Mouse (Mus musculus): ENCODE results near the gene Rela. TPM values are rescaled to one million over a fixed set of nuclear protein-coding genes. Genes with fewer than 3 reads are reported as not detected.

Rela gene
- polyA plus RNA-seq, 1 experiment from 2014 or later = 43.3 TPM

GRCm38 (mm10) chr19:5609547-5610404 is 27.5 kb upstream of the Rela start, which contains the start of gene Kat5:
Gene Kat5 (minus strand): TSS chr19:5610237.
- H3K27me3 ChIP-seq (replicated peaks) = no peaks in the 10 kb centered on the region
- ATAC-seq = peak; percentile 95
- peak within 1 kb of the TSS; percentile 92 for H3K27ac ChIP-seq
- WGBS = under 1% methylated on average over 55 of the region's 55 CpGs
- H3K4me3 ChIP-seq (replicated peaks) = peak within 1 kb of the TSS; percentile 62
- H3K4me1 ChIP-seq (replicated peaks) = peaks cover 9% of the 10 kb centered on the region; the same call in 1 of the 2 replicates
- H3K9ac ChIP-seq = peak within 1 kb of the TSS; percentile 79
- peaks cover 29% of the 10 kb centered on the region for H3K36me3 ChIP-seq
- H3K4me2 ChIP-seq (replicated peaks) = peak within 1 kb of the TSS; percentile 65
- no peaks in the 10 kb centered on the region for H3K9me3 ChIP-seq

DNA sequence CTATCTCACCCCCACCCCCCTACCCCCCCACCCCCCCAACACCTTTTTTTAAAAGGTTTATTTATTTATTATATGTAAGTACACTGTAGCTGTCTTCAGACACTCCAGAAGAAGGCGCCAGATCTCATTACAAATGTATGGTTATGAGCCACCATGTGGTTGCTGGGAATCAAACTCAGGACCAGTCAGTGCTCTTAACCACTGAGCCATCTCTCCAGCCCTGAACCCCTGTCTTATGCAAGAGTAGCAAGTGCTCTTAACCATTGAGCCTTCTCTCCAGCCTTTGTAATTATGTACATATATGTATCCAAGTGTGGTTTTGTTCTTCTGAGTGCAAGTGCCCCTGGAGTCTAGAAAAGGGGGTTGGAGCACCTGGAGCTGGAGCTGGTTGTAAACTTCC is 25.3 kb upstream of the Rela start:
- H3K4me2 ChIP-seq (replicated peaks) = no peak overlapping the region
- WGBS = 74% methylated on average over 1 of the region's 1 CpGs
- no peak overlapping the region for H3K27ac ChIP-seq
- H3K9ac ChIP-seq = no peak overlapping the region
- no peaks in the 10 kb centered on the region for H3K9me3 ChIP-seq
- ATAC-seq = no peak
- peaks cover 9% of the 10 kb centered on the region; the same call in 1 of the 2 replicates for H3K4me1 ChIP-seq (replicated peaks)
- no peaks in the 10 kb centered on the region for H3K27me3 ChIP-seq (replicated peaks)
- H3K4me3 ChIP-seq (replicated peaks) = no peak overlapping the region
- peaks cover 16% of the 10 kb centered on the region for H3K36me3 ChIP-seq

- Histone ChIP-seq H3K9ac (no peak overlapping the region), H3K4me2 (replicated peaks) (no peak overlapping the region), H3K27me3 (replicated peaks) (no peaks in the 10 kb centered on the region), H3K4me3 (replicated peaks) (no peak overlapping the region), H3K4me1 (replicated peaks) (peaks cover 9% of the 10 kb centered on the region; the same call in 1 of the 2 replicates), H3K36me3 (peaks cover 8% of the 10 kb centered on the region), H3K9me3 (no peaks in the 10 kb centered on the region), H3K27ac (no peak overlapping the region)
- WGBS = 70% methylated on average over 3 of the region's 3 CpGs
- no peak for ATAC-seq
Observed at GRCm38 (mm10) chr19:5612762-5613411, 24.4 kb upstream of the Rela start.

- Histone ChIP-seq H3K27me3 (replicated peaks) (no peaks in the 10 kb centered on the region), H3K4me1 (replicated peaks) (0 out of 2 replicates have a peak, but pooled peaks cover 2% of the 10 kb centered on the region), H3K9ac (no peak overlapping the region), H3K4me2 (replicated peaks) (no peak overlapping the region), H3K27ac (no peak overlapping the region), H3K36me3 (no peaks in the 10 kb centered on the region), H3K9me3 (no peaks in the 10 kb centered on the region), H3K4me3 (replicated peaks) (no peak overlapping the region)
- no peak for ATAC-seq
- WGBS = 62% methylated on average over 2 of the region's 2 CpGs
Observed at GRCm38 (mm10) chr19:5614953-5615352, 22.3 kb upstream of the Rela start.

DNA sequence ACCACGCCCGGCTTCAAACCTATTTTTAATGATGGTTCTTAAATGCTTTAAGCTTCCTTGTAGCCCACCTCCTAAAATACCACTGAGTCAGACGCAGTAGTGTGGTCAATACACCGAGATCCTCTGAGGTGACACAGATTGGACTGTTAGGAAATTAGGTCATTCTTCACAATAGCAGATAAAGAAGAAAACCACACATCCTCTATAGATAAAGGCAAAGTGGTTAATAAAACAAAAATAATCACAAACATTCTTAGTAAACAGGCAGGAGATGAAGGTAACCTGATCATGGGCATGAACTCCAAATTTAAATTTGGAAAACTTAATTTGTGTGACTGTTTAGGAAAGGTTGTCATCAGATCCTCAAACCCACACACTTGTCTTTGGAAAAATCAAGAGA is 17.3 kb upstream of the Rela start:
- no peaks in the 10 kb centered on the region for H3K36me3 ChIP-seq
- no peak overlapping the region for H3K4me2 ChIP-seq (replicated peaks)
- no peak overlapping the region for H3K27ac ChIP-seq
- H3K27me3 ChIP-seq (replicated peaks) = no peaks in the 10 kb centered on the region
- no peak overlapping the region for H3K9ac ChIP-seq
- WGBS = 85% methylated on average over 4 of the region's 4 CpGs
- no peaks in the 10 kb centered on the region for H3K9me3 ChIP-seq
- H3K4me3 ChIP-seq (replicated peaks) = no peak overlapping the region
- ATAC-seq = no peak
- no peaks in the 10 kb centered on the region for H3K4me1 ChIP-seq (replicated peaks)

- no peaks in the 10 kb centered on the region for H3K36me3 ChIP-seq
- 74% methylated on average over 5 of the region's 5 CpGs for WGBS
Observed at GRCm38 (mm10) chr19:5621884-5622283, 15.4 kb upstream of the Rela start.

GRCm38 (mm10) chr19:5625311-5625710 is 12.0 kb upstream of the Rela start:
- 84% methylated on average over 8 of the region's 8 CpGs for WGBS
- Histone ChIP-seq H3K9ac (no peak overlapping the region), H3K4me3 (replicated peaks) (no peak overlapping the region), H3K4me1 (replicated peaks) (no peaks in the 10 kb centered on the region), H3K4me2 (replicated peaks) (no peak overlapping the region), H3K27me3 (replicated peaks) (no peaks in the 10 kb centered on the region), H3K9me3 (no peaks in the 10 kb centered on the region), H3K36me3 (no peaks in the 10 kb centered on the region), H3K27ac (no peak overlapping the region)
- ATAC-seq = no peak

More at GRCm38 (mm10) chr19:5621884-5622283, 15.4 kb upstream of the Rela start:
- H3K4me1 ChIP-seq (replicated peaks) = no peaks in the 10 kb centered on the region
- H3K9me3 ChIP-seq = no peaks in the 10 kb centered on the region
- ATAC-seq = no peak
- H3K9ac ChIP-seq = no peak overlapping the region
- no peak overlapping the region for H3K4me2 ChIP-seq (replicated peaks)
- no peaks in the 10 kb centered on the region for H3K27me3 ChIP-seq (replicated peaks)
- H3K27ac ChIP-seq = no peak overlapping the region
- H3K4me3 ChIP-seq (replicated peaks) = no peak overlapping the region

- Histone ChIP-seq H3K9ac (no peak overlapping the region), H3K4me2 (replicated peaks) (no peak overlapping the region), H3K27ac (no peak overlapping the region), H3K9me3 (no peaks in the 10 kb centered on the region), H3K36me3 (no peaks in the 10 kb centered on the region), H3K27me3 (replicated peaks) (no peaks in the 10 kb centered on the region), H3K4me3 (replicated peaks) (no peak overlapping the region), H3K4me1 (replicated peaks) (no peaks in the 10 kb centered on the region)
- no peak for ATAC-seq
Observed at GRCm38 (mm10) chr19:5629907-5630306, 7.4 kb upstream of the Rela start.

DNA sequence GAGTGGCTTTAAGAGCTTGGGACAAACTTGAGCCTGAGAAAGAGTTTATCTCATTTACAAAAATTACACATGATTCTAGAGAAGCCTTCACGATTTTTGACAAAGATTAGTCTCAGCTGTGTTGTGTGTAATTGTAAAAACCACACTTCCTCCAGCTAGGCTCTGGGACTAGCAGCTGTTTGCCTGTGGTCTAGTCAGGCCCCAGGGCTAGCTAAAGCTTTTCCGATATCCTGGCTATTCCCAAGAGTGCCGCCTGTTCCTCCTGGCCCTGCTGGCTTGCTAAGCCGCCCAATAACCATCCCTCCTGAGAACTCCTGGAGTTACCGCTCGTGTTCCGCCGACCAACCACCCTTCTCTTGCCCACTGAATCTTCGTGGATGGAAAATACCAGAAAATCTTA is 5.2 kb upstream of the Rela start:
- ATAC-seq = no peak
- no peaks in the 10 kb centered on the region for H3K27me3 ChIP-seq (replicated peaks)
- H3K4me1 ChIP-seq (replicated peaks) = peaks cover 5% of the 10 kb centered on the region; the same call in 1 of the 2 replicates
- no peaks in the 10 kb centered on the region for H3K9me3 ChIP-seq
- WGBS = 78% methylated on average over 9 of the region's 9 CpGs
- no peak overlapping the region for H3K27ac ChIP-seq
- no peak overlapping the region for H3K4me3 ChIP-seq (replicated peaks)
- no peak overlapping the region for H3K9ac ChIP-seq
- H3K36me3 ChIP-seq = no peaks in the 10 kb centered on the region
- H3K4me2 ChIP-seq (replicated peaks) = no peak overlapping the region

DNA sequence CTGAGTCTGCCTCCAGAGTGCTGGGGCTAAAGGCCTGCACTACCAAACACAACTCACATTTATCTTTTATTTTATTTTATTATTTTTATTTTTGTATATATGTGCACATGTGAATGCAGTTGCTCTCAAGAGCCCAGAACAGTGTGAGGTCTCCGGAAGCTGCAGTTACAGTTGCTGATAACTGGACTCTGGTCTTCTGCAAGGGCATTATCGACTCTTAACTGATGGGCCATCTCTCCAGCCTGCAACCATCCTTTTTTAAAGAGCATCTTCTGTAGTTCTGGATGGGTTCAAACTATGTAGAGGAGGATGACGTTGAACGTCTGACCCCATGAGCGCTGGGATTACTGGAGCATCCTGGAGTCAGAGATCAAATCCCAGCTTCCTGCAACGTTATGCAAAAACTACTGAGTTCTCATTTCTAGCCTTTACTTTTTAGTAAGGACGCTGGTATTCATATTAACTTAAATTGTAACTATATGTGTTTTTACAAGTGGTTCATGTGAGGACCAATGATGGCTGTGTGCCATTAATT is 1.2 kb upstream of the Rela start:
- no peaks in the 10 kb centered on the region for H3K9me3 ChIP-seq
- no peaks in the 10 kb centered on the region for H3K27me3 ChIP-seq (replicated peaks)
- no peak overlapping the region for H3K4me3 ChIP-seq (replicated peaks)
- H3K9ac ChIP-seq = no peak overlapping the region
- peaks cover 17% of the 10 kb centered on the region for H3K36me3 ChIP-seq
- ATAC-seq = no peak
- peaks cover 19% of the 10 kb centered on the region for H3K4me1 ChIP-seq (replicated peaks)
- 77% methylated on average over 7 of the region's 7 CpGs for WGBS
- H3K4me2 ChIP-seq (replicated peaks) = peak overlapping the region; percentile 91; the same call in 1 of the 2 replicates
- H3K27ac ChIP-seq = no peak overlapping the region

- peak overlapping the region; percentile 91 for H3K4me2 ChIP-seq (replicated peaks)
- peaks cover 22% of the 10 kb centered on the region for H3K36me3 ChIP-seq
- H3K27ac ChIP-seq = peak overlapping the region; percentile 90
- H3K4me3 ChIP-seq (replicated peaks) = peak overlapping the region; percentile 87
- H3K27me3 ChIP-seq (replicated peaks) = no peaks in the 10 kb centered on the region
- no peaks in the 10 kb centered on the region for H3K9me3 ChIP-seq
- peak; percentile 11; the same call in 1 of the 2 replicates for ATAC-seq
- WGBS = 41% methylated on average over 12 of the region's 12 CpGs
- H3K4me1 ChIP-seq (replicated peaks) = peaks cover 19% of the 10 kb centered on the region
- H3K9ac ChIP-seq = peak overlapping the region; percentile 90
Observed at GRCm38 (mm10) chr19:5636571-5637041, 677 bp upstream of the Rela start.

GRCm38 (mm10) chr19:5638416-5639005 is 1.2 kb downstream of the Rela start:
- Histone ChIP-seq H3K27ac (no peak overlapping the region), H3K4me3 (replicated peaks) (peak overlapping the region; percentile 87), H3K9me3 (no peaks in the 10 kb centered on the region), H3K4me2 (replicated peaks) (peak overlapping the region; percentile 91), H3K36me3 (peaks cover 36% of the 10 kb centered on the region), H3K9ac (peak overlapping the region; percentile 90), H3K4me1 (replicated peaks) (peaks cover 19% of the 10 kb centered on the region), H3K27me3 (replicated peaks) (no peaks in the 10 kb centered on the region)
- ATAC-seq = no peak
- WGBS = 86% methylated on average over 18 of the region's 18 CpGs
